Mouse (Mus musculus) heart, adult 11 months (tissue): ENCODE data around the gene Kat6b.

Experiments
- DNase-seq: peaks from one replicate; pipeline ENCODE4 v3.0.0; 2022

The Kat6b gene

DNA sequence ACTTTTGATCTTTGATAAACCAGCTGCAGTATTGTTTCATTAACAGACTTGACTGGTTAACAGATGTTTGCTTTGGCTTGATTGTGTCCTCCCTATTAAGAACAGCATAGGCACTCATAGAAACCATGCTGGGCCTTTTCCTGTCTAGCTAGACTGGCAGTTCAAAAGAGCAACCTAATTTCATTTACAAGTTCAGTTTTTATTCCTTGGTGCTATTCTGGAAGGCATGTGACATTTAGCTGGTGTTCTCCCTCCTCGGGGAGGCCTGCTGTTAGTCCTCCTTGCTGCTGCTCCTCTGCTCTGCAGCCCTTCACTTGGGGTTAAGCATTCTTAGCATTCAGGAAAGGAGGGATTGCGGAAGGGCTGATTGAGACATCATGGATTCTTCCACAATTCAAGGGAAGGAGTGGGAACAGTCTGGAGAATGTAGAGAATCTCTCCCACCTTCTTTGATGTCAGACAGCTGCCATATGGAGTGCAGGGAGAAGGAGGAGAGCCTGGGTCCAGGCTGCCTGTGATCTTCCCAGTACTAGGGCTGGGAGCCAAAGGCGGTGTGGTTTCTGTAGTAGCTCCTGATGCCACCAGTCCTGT is 42.7 kb downstream of the Kat6b start:
- no peak for DNase-seq

DNA sequence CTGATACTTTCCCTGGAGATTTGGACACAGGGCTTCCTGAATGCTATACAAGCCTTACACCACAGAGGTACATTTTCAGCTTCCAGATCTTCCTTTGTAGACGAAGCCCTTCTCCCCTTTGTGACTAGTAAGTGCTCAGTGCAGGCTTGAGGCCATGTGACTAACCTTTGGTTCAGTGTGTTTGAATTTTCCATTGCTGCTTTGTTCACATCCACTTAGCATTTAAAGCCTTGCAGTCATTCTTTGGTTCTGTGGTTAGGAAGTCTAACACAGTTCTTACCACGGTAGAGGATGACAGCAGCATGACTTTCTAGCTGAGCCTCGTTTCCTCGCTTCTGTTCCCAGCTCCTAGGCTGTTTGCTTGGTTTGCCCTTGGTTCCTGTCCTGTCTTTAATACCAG is 44.4 kb downstream of the Kat6b start:
- no peak for DNase-seq

DNA sequence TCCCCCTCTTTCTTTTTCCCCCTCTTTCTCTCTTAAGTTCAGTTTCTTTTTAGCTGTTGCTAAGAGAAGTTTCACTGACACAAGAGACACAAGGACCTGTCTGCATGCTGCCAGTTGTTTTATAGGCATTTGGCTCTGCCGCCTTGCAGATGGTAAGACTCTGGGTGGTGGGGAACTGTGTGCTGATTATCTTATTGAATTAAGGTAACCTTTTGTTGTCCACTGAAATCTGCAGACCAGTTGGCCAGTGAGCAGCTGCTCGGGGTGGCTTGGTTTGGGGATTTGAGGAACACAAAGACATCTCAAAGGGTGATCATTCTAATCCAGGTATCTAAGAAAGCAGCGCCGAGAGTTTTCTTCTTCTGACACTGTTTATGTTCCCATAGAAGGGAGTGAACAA is 52.3 kb downstream of the Kat6b start:
- no peak for DNase-seq

DNA sequence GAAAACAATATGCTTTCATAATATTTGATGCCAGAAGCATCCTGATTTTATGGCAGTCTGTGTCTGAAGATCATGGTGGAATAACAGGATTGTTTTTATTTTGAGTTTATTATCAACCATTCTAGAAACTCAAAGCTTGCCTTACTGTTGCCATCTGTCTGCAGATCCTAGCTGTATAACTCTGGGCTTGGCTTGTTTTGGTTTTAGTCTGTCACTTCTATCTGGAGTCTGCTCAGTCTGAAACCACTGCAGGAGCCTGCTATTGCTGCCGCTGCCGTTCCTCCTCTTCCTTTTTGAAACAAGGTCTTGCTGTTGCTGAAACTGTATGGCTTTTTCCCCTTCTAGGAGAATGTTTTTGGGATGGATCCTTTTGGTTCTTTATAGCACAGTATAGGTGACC is 52.8 kb downstream of the Kat6b start:
- DNase-seq, result no peak

DNA sequence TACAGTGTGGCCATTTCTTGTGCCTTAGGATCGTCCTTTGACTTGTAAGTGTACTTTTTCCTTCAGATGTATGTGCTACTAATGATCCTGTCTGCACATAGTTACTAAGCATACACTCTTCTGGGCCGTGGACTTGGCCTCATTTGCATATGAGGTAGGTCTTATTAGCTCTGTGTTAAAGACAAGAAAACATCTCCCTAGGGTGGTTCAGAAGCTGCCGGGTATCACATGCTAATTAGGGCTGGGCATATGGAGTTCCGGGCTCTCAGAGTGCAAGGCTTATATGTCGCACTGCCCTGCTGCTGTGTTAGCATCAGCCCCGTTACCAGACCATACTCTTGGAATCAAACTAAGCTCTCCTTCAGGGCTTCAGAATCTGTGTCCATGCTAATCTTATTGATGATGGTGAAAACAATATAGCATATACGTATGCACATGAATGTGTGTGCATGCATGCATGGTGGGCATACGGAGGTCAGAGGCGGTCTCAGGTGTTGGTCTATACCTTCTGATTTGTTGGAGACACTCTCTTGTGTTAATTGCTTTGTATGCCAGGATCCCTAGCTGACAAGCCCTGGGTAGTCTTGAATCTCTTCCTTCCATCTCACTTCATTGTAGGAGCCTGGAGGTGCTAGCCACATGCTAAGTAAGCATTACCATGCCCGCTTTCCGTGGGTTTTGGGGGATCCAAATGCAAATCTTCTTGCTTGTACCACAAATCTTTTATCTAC is 53.5 kb downstream of the Kat6b start:
- peak; percentile 76 for DNase-seq

DNA sequence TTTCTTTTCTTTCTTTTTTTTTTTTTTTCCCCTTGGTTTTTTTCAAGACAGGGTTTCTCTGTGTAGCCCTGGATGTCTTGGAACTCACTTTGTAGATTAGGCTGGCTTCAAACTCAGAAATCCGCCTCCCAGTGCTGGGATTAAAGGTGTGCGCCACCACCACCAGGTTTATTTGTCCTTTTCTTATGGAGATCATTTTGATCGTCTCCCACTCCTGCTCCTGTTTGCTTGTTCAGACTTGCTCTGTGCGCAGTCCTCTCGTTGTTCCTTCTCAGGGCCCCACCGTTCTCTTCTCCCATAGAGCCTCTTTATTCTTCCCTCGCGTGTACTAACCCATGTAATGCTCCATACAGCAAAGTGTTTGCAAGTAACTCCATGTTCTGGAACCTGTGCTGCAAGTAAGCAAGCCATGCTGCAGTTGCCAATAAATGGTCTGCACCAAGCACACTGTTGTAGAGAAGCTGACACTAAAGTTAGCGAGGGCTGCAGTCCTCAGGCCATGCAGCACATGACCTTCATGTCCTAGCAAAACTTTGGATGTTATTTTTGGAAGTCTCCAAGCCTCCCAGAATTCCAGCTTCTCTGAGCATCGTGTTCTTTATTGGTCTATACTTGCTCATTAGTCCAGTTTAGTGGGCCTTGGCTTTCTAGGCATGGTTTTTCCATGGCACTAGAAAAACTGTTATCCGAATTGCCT is 55.4 kb downstream of the Kat6b start:
- peak; percentile 93 for DNase-seq

DNA sequence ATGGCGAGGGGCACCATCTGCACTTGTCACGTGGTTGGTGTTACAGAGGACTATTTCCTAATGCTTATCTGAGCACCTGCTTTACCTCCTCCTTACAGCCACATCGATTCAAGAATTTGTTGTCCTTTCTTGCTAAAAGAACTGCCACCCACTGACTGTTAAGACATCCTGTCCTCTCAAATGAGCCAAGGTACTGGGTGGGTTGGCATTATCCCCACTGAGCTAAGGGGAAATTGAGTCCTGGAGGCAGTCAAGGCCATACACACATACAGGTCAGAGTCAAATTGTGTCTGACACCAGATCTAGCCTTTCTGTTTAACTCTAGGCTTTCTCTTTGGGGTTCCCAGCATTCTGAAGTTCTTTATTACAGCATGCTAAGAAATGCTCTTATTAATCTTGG is 56.6 kb downstream of the Kat6b start:
- DNase-seq, result no peak

DNA sequence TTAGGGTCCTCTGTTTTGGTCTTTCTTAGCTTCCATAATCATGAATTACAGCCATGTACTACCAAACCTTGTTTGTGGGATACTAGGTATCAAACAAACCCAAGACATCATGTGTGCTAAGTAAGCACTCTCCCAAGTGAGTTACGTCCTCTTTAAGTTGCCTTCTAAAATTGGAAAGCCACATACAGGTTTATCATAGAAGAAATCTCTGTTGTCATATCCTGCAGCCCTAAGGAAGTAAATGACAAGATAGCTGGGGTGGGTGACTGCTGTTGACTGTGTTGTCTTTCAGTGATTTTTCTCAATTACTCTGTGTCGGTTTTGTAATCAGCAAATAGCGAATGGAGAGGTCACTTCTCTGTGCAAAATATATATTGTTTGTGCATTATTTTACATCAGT is 58.5 kb downstream of the Kat6b start:
- no peak for DNase-seq

DNA sequence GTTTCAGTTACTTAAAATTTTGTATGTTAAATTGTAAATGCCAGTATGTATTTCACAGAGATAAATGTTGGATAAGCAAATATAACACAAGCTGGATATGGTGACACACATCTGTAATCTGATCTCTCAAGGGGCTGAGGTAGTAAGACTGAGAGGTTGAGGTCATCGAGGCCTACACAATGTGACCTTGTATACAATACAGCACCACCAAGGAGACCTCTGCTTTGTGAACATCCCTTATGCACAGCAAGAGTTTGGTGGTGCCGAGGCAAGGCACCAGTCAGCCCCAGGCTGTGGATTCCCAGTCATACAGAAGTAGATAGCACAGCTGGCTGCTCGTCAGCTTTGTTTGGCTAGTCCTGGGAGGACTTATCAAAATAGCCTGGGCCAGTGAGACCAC is 59.1 kb downstream of the Kat6b start:
- no peak for DNase-seq

DNA sequence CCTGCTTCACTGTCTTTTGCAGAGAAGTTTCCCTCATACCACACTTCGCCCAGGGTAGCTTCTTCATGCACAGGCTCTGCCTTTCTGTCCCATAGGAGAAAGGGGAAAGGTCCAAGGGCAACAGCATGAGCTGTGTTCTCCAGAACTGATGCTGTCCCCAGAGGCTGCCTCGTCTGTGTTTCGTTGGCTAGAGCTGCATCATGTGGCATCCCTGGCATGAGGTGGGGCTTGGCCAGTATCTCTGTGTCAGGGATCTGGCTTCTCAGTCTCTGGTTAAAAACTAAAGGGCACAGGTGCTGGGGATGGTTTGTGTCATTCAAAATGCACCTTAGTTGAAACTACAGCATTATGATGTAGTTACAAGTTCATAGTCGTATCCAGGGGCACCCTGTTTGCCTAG is 64.3 kb downstream of the Kat6b start:
- peak; percentile 92 for DNase-seq

DNA sequence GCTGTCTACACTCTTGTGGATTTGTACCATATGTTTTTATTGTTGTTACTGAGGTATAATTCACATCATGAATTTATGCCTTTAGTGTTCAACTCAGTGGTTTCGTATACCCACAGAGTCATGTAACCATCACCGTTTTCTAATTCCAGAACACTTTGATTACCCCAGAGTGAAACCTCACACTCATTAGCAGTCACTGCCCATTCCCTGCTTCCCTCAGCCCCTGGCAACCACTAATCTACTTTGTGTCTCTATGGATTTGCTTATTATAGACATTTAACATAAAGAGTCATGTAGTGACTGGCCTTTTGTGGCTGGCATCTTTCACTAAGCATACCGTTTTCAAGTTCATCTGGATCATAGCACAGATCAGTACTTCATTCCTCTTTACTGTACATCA is 65.1 kb downstream of the Kat6b start:
- no peak for DNase-seq

DNA sequence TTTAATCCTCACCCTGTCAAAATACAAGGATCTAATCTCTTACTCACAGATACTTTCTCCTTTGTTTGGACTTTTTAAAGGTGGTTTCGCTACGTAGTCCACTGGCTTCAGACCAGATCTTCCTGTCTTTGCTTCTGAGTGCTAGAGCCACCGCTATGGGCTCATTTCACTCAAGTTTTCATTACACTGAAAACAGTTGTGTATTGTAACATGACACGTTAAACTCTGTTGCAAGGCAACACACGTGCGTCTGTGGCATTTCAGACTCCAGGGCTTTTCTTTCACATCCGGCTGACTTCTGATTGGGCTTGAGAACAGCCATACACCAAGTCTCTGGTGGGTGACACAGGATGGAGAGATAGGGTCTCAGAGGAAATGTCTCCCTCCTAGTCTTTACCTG is 66.1 kb downstream of the Kat6b start:
- DNase-seq, result no peak

DNA sequence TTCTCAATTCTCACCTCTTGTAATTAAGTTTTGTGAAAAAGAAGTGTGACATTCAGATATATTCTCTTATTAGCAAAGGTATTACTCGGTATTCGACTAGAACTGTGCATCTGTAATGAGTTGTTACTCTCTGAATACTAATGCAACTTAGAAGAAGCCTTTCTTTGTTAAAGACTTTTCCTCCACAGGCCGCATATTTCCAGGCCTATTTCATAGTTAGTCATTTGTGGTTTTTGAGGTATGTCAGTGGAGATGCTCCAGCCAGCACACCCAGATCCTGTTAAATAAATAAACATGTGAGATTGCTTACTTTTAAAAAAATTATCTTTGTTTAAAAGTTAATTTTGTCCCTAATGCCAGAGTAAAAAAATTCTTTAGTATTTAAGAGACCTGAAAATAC is 66.7 kb downstream of the Kat6b start:
- no peak for DNase-seq

DNA sequence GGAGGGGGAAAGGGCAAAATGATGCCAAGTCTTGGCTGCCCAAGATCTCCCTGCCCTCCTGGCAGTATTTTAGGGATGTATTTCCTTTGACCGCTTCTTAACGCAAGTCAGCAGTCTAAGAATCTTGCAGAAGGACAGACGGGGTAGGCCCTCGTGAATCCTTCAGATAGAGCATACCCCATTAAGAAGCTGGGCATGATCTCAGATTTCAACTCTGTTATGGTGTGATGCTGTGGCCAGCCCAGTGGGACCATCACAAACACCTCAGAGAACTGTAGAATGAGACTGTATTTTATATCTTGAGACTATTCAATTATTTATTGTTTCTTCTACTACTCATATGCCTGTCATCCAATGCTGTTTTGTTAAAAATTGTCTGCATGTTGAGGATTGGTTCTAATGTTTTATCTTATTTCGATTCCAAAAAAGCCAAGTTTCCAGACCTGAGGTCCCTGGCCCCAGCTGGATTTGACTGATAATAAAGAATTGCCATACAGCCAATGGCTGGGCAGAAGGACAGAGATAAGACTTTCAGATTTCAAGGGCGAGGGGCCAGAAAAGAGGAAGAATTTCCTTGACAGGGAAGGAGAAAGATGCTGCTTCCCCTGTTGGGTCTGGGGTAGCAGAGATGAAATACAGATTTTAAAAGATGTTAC is 67.8 kb downstream of the Kat6b start:
- DNase-seq, result no peak

DNA sequence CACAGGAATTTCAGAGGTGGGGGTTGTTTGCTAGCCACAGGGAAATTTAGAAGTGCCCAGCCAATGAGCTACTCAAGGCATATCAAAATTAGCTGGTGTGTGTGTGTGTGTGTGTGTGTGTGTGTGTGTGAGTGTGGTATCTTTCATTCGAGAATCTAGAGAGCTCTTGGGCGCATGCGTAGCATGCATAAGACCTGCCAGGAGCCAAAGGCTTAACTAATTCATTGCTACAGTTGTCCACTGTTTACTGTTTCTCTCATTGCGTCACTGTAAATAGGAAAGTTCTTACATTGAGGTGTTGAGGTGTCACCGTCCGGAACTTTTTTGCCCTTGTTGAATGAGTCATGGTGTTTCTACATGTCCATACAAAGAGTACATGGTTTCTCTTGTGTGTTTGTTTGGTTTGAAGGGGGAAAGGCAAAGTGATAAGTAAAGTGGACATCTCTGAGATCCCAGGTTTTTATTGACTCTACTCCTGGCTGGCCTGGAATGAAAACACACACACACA is 68.4 kb downstream of the Kat6b start:
- no peak for DNase-seq

DNA sequence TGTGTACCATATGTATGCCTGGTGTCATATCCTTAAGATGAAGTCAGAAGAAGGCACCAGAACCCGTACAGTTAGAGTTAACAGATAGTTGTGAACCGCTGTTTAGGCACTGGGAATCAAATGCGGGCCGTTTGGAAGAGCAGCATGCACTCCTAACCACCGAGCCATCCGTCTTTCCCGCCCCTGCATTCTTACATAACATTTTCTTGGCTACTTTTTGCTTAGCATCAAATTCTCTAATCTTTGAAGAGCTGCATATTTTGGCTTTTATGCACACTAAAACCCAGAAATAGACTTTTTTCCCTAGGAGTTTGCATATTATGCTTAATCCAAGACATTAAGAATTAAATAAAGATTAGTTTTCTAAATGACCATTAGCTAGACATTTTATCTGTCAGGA is 69.3 kb downstream of the Kat6b start:
- DNase-seq, result no peak

DNA sequence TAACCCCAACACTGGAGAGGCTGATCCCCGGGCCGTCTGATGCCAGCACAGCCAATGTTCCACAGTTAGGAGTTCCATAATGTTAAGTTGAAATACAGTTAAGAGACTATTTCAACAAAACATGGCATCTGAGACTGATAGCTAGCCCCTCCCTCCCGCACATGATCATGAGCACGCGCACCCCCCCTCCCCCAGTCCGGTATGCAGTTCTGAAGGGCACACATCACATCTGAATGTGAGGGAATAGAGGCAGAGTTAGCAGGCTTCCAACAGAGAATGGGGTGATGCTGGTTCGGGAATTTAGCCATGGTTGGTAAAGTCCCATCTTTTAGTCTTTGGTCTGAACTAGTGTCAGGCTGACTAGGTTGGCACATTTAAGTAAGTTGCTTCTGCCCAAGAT is 70.4 kb downstream of the Kat6b start:
- no peak for DNase-seq

DNA sequence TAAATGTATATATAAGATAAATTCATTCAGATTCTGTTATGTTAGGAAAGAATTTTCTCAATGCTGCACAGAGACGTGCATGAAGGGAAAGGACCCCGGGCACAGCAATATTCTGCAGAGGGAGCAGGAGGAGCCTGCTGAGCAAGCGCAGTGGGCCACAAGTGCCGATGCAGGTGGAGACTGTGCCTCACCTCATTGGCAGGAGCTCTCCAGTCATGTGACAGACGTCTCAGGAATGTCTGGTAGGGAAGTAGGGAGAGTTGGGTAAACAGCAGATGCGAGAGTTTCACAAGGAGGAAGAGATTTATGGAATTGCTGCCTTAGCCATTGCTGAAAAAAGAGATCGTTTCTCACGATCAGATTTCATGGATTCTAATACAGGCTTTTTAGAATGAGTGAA is 71.7 kb downstream of the Kat6b start:
- no peak for DNase-seq

DNA sequence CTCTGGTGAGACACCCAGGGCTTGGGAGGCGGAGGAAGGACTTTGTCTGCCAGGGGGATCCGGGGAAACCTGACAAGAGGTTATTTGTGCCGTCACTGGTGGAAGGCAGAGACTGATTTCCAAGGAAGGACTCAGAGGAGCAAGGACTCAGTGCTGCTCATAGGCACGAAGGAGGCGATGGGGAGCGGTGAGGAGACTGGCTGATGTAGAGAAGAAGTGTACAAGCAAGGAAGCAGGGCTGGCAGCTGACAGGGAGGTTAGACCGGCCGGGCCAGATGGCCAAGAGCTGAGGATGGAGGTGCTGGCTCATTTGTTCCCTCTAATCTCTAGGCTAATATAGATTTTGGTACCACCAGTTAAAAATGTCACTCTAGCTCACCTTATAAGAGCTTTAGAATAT is 72.8 kb downstream of the Kat6b start:
- DNase-seq, result no peak

DNA sequence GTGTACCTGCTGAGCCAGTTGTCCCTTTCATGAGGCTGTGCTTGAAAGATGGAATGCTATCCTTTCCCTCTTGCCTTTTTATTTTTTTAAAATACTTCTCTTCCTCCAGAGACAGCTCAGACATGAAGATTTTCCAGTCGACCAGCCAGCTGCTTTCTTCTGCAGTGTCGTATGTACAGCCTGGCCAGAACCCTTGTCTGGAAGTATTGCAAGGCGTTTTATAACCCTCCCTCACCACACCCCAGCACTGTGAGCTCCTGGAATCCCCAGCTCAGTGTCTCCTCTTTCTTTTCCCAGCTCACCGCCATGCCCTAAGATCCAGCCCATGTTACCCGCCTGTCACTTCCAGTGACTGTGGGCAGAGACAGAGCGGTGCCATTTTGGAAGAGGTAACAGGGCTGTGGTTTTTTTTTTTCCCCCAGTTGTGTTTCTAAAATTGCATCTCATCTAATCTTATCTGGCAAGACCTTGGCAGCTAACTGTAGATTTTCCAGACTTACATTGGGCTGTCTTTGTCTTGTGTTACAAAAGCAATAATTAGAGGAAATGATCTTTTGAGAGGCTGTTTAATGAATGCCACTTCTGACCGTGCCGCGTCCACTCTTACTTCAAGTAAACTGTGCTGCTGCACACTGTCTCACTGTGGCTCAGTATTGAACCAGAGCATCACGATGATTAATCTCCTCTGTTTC is 77.4 kb downstream of the Kat6b start:
- peak; percentile 93 for DNase-seq

DNA sequence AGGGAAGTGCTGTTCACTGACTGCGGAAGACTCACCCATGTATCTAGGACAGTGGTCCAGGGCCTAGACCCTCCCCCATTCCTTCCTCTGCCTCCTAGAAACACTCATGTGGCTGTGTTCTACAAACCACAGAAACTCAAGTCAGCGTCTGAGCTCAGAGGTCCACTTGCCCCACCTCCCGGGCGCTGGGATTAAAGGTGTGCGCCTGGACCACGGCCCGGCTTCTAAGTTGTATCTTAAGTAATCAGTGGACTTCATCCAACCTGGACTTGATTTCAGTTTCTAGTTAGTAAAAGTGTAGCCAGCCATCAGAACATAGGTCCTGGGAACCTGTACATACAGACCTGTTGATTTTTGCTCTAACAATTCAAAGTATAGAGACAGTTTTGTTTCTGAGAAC is 78.2 kb downstream of the Kat6b start:
- DNase-seq, result no peak

DNA sequence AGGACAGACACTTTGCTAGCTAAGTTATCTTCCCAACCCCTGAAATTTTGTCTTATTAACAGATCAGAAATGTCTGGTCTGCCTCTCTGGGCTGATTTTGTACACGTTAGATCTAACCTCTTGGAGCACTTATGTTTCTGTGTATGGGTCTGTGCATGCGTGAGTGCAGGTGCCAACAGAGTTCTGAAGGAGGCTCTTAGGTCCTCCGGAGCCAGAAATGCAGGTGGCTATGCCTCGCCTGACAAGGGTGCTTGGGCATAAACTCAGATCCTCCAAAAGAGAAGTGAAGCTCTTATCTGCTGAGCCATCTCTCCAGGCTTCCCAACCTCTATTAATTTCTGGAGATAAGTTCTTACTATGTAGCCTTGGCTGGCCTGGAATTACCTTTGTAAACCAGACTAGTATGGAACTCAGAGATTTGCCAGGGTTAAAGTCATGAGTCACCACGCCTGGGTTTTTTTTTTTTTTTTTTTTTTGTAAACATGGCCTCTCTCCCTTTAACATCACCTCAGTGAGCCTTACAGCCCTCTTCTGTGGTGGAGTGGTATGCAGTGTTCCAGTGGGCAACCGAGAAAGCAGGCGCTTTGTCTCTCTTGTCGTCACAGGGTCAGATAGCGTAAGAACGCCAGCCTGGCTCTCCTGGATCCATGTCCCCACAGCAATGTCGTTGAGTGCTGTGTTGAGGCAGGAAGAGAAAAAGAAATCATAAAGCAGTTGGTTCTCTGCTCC is 79.4 kb downstream of the Kat6b start:
- no peak for DNase-seq
